Mouse (Mus musculus) limb, embryonic 10.5 days (tissue): ENCODE data around the gene Asb1. TPM values are rescaled to one million over a fixed set of nuclear protein-coding genes. Genes with fewer than 3 reads are reported as not detected.

Source experiments
- DNase-seq: peaks from one replicate; pipeline ENCODE4 v3.0.0-alpha.2; 2017; ENCODE audit warnings: low spot score
- H3K27ac ChIP-seq: fragments of 300-500 bp; sonication (generic); 2 replicates; pipeline ENCODE4 v1.5.1; 2016; ENCODE audit warnings: mild to moderate bottlenecking
- H3K27me3 ChIP-seq: fragments of 300-500 bp; sonication (generic); 2 replicates; pipeline ENCODE4 v1.6.1; 2016; ENCODE audit warnings: low read depth, mild to moderate bottlenecking; ENCODE audit not compliant: poor library complexity, severe bottlenecking
- H3K36me3 ChIP-seq: fragments of 300-500 bp; sonication (generic); 2 replicates; pipeline ENCODE4 v1.6.1; 2016; ENCODE audit warnings: mild to moderate bottlenecking, moderate library complexity
- H3K4me1 ChIP-seq: fragments of 300-500 bp; sonication (generic); 2 replicates; pipeline ENCODE4 v1.6.1; 2016
- H3K4me3 ChIP-seq: fragments of 300-500 bp; sonication (generic); 2 replicates; pipeline ENCODE4 v1.5.1; 2016; ENCODE audit warnings: mild to moderate bottlenecking, moderate library complexity
- H3K9me3 ChIP-seq: fragments of 300-500 bp; sonication (generic); replicated peaks from 2 replicates; pipeline ENCODE4 v1.6.1; 2016; ENCODE audit warnings: mild to moderate bottlenecking
- WGBS: fragments of 180-500 bp; shearing (Covaris S2); methylation state at CpG from one replicate; pipeline ENCODE4 v1.1.7; 2016; 5-methylcytosine and 5-hydroxymethylcytosine counted together
- polyA plus RNA-seq: library from polyadenylated mRNA; unstranded; fragments of >200 nt; fragmentation: Nextera tagmentation; extraction: Ambion mirVana; gene quantifications from 2 replicates; pipeline ENCODE4 v1.2.1, GENCODE M21; 2016

The Asb1 gene
- 6.2 and 6.5 TPM in 2 replicates for polyA plus RNA-seq

- peaks cover 20% of the 10 kb centered on the region for H3K4me1 ChIP-seq
- H3K27ac ChIP-seq: peak within 1 kb of the TSS; percentile 79
- peak within 1 kb of the TSS; percentile 90 for H3K4me3 ChIP-seq
- peaks cover 47% of the 10 kb centered on the region for H3K27me3 ChIP-seq
- H3K9me3 ChIP-seq: no peaks in the 10 kb centered on the region
- WGBS: under 1% methylated on average over 41 of the region's 41 CpGs
- peak; percentile 96 for DNase-seq
- peaks cover 9% of the 10 kb centered on the region; the same call in 1 of the 2 replicates for H3K36me3 ChIP-seq
These were observed at the start of gene Asb1 for GRCm38 (mm10) chr1:91540271-91540826. TSS of gene Asb1 (plus strand) at chr1:91540544.

GRCm38 (mm10) chr1:91492740-91493139 is 47.6 kb upstream of the Asb1 start:
- H3K27ac ChIP-seq: no peak overlapping the region
- H3K4me3 ChIP-seq: no peak overlapping the region
- peaks cover 25% of the 10 kb centered on the region for H3K4me1 ChIP-seq
- H3K36me3 ChIP-seq: no peaks in the 10 kb centered on the region
- no peaks in the 10 kb centered on the region for H3K9me3 ChIP-seq
- no peak for DNase-seq
- peaks cover 12% of the 10 kb centered on the region; the same call in 1 of the 2 replicates for H3K27me3 ChIP-seq
- 63% methylated on average over 2 of the region's 2 CpGs for WGBS

GRCm38 (mm10) chr1:91493938-91494337 is 46.4 kb upstream of the Asb1 start:
- 52% methylated on average over 3 of the region's 3 CpGs for WGBS

GRCm38 (mm10) chr1:91494457-91495140 is 45.7 kb upstream of the Asb1 start, which contains the start of gene Traf3ip1:
TSS of gene Traf3ip1 (plus strand) at chr1:91494647.
- DNase-seq: peak; percentile 96
- H3K4me3 ChIP-seq: peak within 1 kb of the TSS; percentile 98
- peaks cover 12% of the 10 kb centered on the region; the same call in 1 of the 2 replicates for H3K27me3 ChIP-seq
- H3K4me1 ChIP-seq: peaks cover 25% of the 10 kb centered on the region
- no peaks in the 10 kb centered on the region for H3K9me3 ChIP-seq
- peak within 1 kb of the TSS; percentile 84 for H3K27ac ChIP-seq
- under 1% methylated on average over 79 of the region's 79 CpGs for WGBS
- H3K36me3 ChIP-seq: peaks cover 5% of the 10 kb centered on the region

More at GRCm38 (mm10) chr1:91493938-91494337, 46.4 kb upstream of the Asb1 start:
- no peak overlapping the region for H3K27ac ChIP-seq
- no peak for DNase-seq
- peak overlapping the region; percentile 98 for H3K4me3 ChIP-seq
- H3K9me3 ChIP-seq: no peaks in the 10 kb centered on the region
- peaks cover 25% of the 10 kb centered on the region for H3K4me1 ChIP-seq
- peaks cover 12% of the 10 kb centered on the region; the same call in 1 of the 2 replicates for H3K27me3 ChIP-seq
- peaks cover 2% of the 10 kb centered on the region; the same call in 1 of the 2 replicates for H3K36me3 ChIP-seq

- H3K36me3 ChIP-seq: peaks cover 13% of the 10 kb centered on the region
- peaks cover 12% of the 10 kb centered on the region; the same call in 1 of the 2 replicates for H3K27me3 ChIP-seq
- 47% methylated on average over 5 of the region's 5 CpGs for whole genome bisulfite sequencing
- DNase-seq: no peak
- H3K4me1 ChIP-seq: peaks cover 25% of the 10 kb centered on the region
- H3K4me3 ChIP-seq: peak overlapping the region; percentile 98
- peak overlapping the region; percentile 84; the same call in 1 of the 2 replicates for H3K27ac ChIP-seq
- no peaks in the 10 kb centered on the region for H3K9me3 ChIP-seq
These were observed 45.0 kb upstream of the Asb1 start for GRCm38 (mm10) chr1:91495321-91495720.

- Histone ChIP-seq H3K4me1 (peaks cover 25% of the 10 kb centered on the region), H3K9me3 (no peaks in the 10 kb centered on the region), H3K27ac (no peak overlapping the region), H3K4me3 (no peak overlapping the region), H3K27me3 (0 out of 2 replicates have a peak, but pooled peaks cover 3% of the 10 kb centered on the region), H3K36me3 (peaks cover 42% of the 10 kb centered on the region)
- no peak for DNase-seq
- 95% methylated on average over 6 of the region's 6 CpGs for WGBS
These were observed 41.8 kb upstream of the Asb1 start for GRCm38 (mm10) chr1:91498579-91498978.

- H3K4me3 ChIP-seq: no peak overlapping the region
- H3K9me3 ChIP-seq: no peaks in the 10 kb centered on the region
- DNase-seq: no peak
- 84% methylated on average over 3 of the region's 3 CpGs for WGBS
- H3K27me3 ChIP-seq: no peaks in the 10 kb centered on the region
- H3K4me1 ChIP-seq: no peaks in the 10 kb centered on the region
- peaks cover 78% of the 10 kb centered on the region for H3K36me3 ChIP-seq
- H3K27ac ChIP-seq: no peak overlapping the region
These were observed 35.7 kb upstream of the Asb1 start for GRCm38 (mm10) chr1:91504615-91505014.

GRCm38 (mm10) chr1:91514916-91515315 is 25.4 kb upstream of the Asb1 start:
- no peak overlapping the region for H3K27ac ChIP-seq
- H3K9me3 ChIP-seq: no peaks in the 10 kb centered on the region
- no peaks in the 10 kb centered on the region for H3K4me1 ChIP-seq
- H3K27me3 ChIP-seq: no peaks in the 10 kb centered on the region
- no peak for DNase-seq
- H3K36me3 ChIP-seq: peaks cover 70% of the 10 kb centered on the region
- WGBS: 79% methylated on average over 11 of the region's 11 CpGs
- no peak overlapping the region for H3K4me3 ChIP-seq

- no peak overlapping the region for H3K27ac ChIP-seq
- no peaks in the 10 kb centered on the region for H3K4me1 ChIP-seq
- peaks cover 70% of the 10 kb centered on the region for H3K36me3 ChIP-seq
- H3K4me3 ChIP-seq: no peak overlapping the region
- H3K9me3 ChIP-seq: no peaks in the 10 kb centered on the region
- 74% methylated on average over 6 of the region's 6 CpGs for WGBS
- H3K27me3 ChIP-seq: no peaks in the 10 kb centered on the region
- no peak for DNase-seq
These were observed 24.7 kb upstream of the Asb1 start for GRCm38 (mm10) chr1:91515642-91516041.

GRCm38 (mm10) chr1:91523759-91524158 is 16.6 kb upstream of the Asb1 start:
- Histone ChIP-seq H3K9me3 (no peaks in the 10 kb centered on the region), H3K27me3 (no peaks in the 10 kb centered on the region), H3K27ac (no peak overlapping the region), H3K4me1 (no peaks in the 10 kb centered on the region), H3K4me3 (no peak overlapping the region), H3K36me3 (peaks cover 81% of the 10 kb centered on the region)
- WGBS: 15% methylated on average over 10 of the region's 10 CpGs
- peak; percentile 77 for DNase-seq

- Histone ChIP-seq H3K9me3 (no peaks in the 10 kb centered on the region), H3K36me3 (peaks cover 72% of the 10 kb centered on the region), H3K27ac (no peak overlapping the region), H3K27me3 (no peaks in the 10 kb centered on the region), H3K4me1 (no peaks in the 10 kb centered on the region), H3K4me3 (no peak overlapping the region)
- WGBS: 88% methylated on average over 14 of the region's 14 CpGs
- no peak for DNase-seq
These were observed 14.5 kb upstream of the Asb1 start for GRCm38 (mm10) chr1:91525838-91526237.

- Histone ChIP-seq H3K4me1 (0 out of 2 replicates have a peak, but pooled peaks cover 3% of the 10 kb centered on the region), H3K27me3 (no peaks in the 10 kb centered on the region), H3K36me3 (peaks cover 49% of the 10 kb centered on the region), H3K9me3 (no peaks in the 10 kb centered on the region), H3K27ac (no peak overlapping the region), H3K4me3 (no peak overlapping the region)
- DNase-seq: no peak
- 88% methylated on average over 9 of the region's 9 CpGs for WGBS
These were observed 10.2 kb upstream of the Asb1 start for GRCm38 (mm10) chr1:91530166-91530565.

GRCm38 (mm10) chr1:91532243-91532642 is 8.1 kb upstream of the Asb1 start:
- no peak for DNase-seq
- no peaks in the 10 kb centered on the region for H3K9me3 ChIP-seq
- peaks cover 28% of the 10 kb centered on the region for H3K36me3 ChIP-seq
- peaks cover 17% of the 10 kb centered on the region for H3K27me3 ChIP-seq
- H3K27ac ChIP-seq: no peak overlapping the region
- WGBS: 98% methylated on average over 4 of the region's 4 CpGs
- H3K4me1 ChIP-seq: 0 out of 2 replicates have a peak, but pooled peaks cover 3% of the 10 kb centered on the region
- H3K4me3 ChIP-seq: no peak overlapping the region
